Mouse (Mus musculus): ENCODE measurements at regions not wholly inside any gene's neighbourhood (a gene's known extent, or its start where the extent isn't known, plus 50 kb on each side); places are given as distances from the start of the nearest gene placed in this dataset.

- no peak for TF ChIP-seq CTCF (IDR thresholded peaks at IDR 0.05; ENCODE audit: extremely low read depth, insufficient read depth, insufficient read length, insufficient replicate concordance)
- TF ChIP-seq POLR2A (IDR thresholded peaks at IDR 0.05; ENCODE audit: low read depth, low read length), result no peak
Observed at GRCm38 (mm10) chr13:90498978-90499377, 406.2 kb downstream of the Atp6ap1l start.
